Mouse (Mus musculus): ENCODE data around the gene Tns3.

Gene Tns3

GRCm38 (mm10) chr11:8678260-8678995, 14.1 kb upstream of the Tns3 start:
- no peak for DNase-seq

- no peak for DNase-seq
Observed at GRCm38 (mm10) chr11:8675701-8676474, 11.6 kb upstream of the Tns3 start.

GRCm38 (mm10) chr11:8674549-8675149, 10.3 kb upstream of the Tns3 start:
- DNase-seq, result no peak

GRCm38 (mm10) chr11:8671698-8672097, 7.4 kb upstream of the Tns3 start:
- DNase-seq, result no peak

- no peak for DNase-seq
Observed at GRCm38 (mm10) chr11:8669138-8669537, 4.8 kb upstream of the Tns3 start.

- no peak for DNase-seq
Observed at GRCm38 (mm10) chr11:8664797-8665196, 462 bp upstream of the Tns3 start.

- DNase-seq, result peak; percentile 33
Observed at GRCm38 (mm10) chr11:8663444-8664392, 617 bp downstream of the Tns3 start.

GRCm38 (mm10) chr11:8662706-8663429, 1.5 kb downstream of the Tns3 start:
- no peak for DNase-seq

GRCm38 (mm10) chr11:8660951-8661350, 3.4 kb downstream of the Tns3 start:
- no peak for DNase-seq

GRCm38 (mm10) chr11:8659851-8660250, 4.5 kb downstream of the Tns3 start:
- peak; percentile 61 for DNase-seq

- no peak for DNase-seq
Observed at GRCm38 (mm10) chr11:8659061-8659460, 5.3 kb downstream of the Tns3 start.

- peak; percentile 65 for DNase-seq
Observed at GRCm38 (mm10) chr11:8657493-8657892, 6.8 kb downstream of the Tns3 start.

GRCm38 (mm10) chr11:8656448-8657393, 7.6 kb downstream of the Tns3 start:
- no peak for DNase-seq

GRCm38 (mm10) chr11:8653800-8654295, 10.5 kb downstream of the Tns3 start:
- peak; percentile 80 for DNase-seq

- no peak for DNase-seq
Observed at GRCm38 (mm10) chr11:8652792-8653645, 11.3 kb downstream of the Tns3 start.

GRCm38 (mm10) chr11:8652116-8652714, 12.1 kb downstream of the Tns3 start:
- DNase-seq, result peak; percentile 63

GRCm38 (mm10) chr11:8651448-8652035, 12.8 kb downstream of the Tns3 start:
- no peak for DNase-seq

- DNase-seq, result no peak
Observed at GRCm38 (mm10) chr11:8645609-8646008, 18.7 kb downstream of the Tns3 start.

GRCm38 (mm10) chr11:8644272-8644671, 20.1 kb downstream of the Tns3 start:
- no peak for DNase-seq
